Mouse (Mus musculus) liver, adult 2 months (tissue): ENCODE data around the gene Fam71b.

Experiments used
- CTCF ChIP-seq: fragments of 200-500 bp; IDR thresholded peaks from 2 replicates; pipeline ENCODE4 v1.5.1; 2011; ENCODE audit warnings: low read depth, low read length, control low read depth
- POLR2A ChIP-seq: fragments of 200-500 bp; IDR thresholded peaks from 2 replicates; pipeline ENCODE4 v1.6.1; 2011; ENCODE audit warnings: low read length, control low read depth; ENCODE audit not compliant: insufficient read depth; ENCODE audit errors: extremely low read depth

GRCm38 (mm10) chr11:46349681-46350410 is 46.5 kb upstream of the Fam71b start:
- TF ChIP-seq CTCF (no peak), POLR2A (no peak)
